Mouse (Mus musculus): ENCODE measurements around the gene Mus81.

DNA sequence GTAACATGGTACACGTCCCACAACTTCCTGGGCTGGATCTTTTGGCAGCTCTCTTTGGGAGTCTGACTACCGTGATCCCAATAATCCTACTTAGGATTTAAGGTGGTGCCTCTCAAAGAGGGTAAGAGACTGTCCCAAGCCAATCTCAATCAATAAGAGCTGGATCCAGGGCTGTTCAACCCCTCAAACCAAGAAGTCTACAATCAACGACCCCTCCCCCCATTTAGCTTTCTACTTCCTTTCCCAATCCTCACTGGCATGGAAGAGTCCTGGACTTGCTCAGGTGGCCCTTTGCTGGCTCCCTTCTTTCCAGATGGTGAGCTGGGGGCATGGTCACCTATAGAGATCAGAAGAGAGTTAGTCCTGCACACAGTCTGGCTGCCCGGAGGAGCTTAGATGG is 1.4 kb downstream of the Mus81 start:
- TF ChIP-seq CTCF (IDR thresholded peaks at IDR 0.05; ENCODE audit: borderline replicate concordance, insufficient read depth, low read length): no peak
- TF ChIP-seq POLR2A (IDR thresholded peaks at IDR 0.05; ENCODE audit: low read depth, low read length): peak; percentile 30; the same call in 1 of the 2 replicates
